Mouse (Mus musculus) urinary bladder, postnatal 25 days (tissue): ENCODE measurements around the gene Gstp3.
"Not testable (repeated sequence)": the region's sequence is repeated elsewhere in the genome, so short reads cannot be mapped to it uniquely, and the experiment has no call there.

Source experiments
- DNase-seq: peaks from one replicate; pipeline ENCODE4 v3.0.0; 2022; ENCODE audit warnings: low spot score

Gstp3 gene

DNA sequence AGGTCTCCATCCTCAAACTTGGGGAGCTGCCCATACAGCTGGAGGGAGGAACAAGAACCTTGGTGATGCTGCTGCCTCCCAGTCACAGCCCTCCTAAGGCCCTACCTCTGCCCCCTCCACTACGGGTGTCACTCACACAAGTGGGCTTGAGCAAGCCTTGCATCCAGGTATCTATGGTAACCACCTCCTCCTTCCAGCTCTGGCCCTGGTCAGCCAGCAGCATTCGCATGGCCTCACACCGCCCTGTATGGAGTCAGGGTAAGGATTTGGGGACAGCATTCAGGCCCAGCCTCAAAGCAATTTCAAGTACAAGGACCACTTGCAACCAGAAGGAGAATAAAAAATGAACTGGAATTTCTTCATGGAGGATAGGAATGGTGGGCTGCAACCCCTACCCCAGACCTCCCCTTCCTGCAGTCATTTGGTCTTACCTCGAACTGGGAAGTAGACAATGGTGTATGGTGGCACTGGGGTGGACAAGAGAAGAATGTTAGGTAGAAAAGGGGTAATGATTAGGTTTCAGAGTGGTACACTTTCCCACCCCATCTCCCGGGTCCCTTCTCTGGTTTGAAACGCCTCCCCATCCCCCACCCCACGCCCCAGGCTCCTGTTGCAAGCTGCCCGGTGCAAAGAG lies 22.1 kb downstream of the Gstp3 start:
- not testable (repeated sequence) for DNase-seq

DNA sequence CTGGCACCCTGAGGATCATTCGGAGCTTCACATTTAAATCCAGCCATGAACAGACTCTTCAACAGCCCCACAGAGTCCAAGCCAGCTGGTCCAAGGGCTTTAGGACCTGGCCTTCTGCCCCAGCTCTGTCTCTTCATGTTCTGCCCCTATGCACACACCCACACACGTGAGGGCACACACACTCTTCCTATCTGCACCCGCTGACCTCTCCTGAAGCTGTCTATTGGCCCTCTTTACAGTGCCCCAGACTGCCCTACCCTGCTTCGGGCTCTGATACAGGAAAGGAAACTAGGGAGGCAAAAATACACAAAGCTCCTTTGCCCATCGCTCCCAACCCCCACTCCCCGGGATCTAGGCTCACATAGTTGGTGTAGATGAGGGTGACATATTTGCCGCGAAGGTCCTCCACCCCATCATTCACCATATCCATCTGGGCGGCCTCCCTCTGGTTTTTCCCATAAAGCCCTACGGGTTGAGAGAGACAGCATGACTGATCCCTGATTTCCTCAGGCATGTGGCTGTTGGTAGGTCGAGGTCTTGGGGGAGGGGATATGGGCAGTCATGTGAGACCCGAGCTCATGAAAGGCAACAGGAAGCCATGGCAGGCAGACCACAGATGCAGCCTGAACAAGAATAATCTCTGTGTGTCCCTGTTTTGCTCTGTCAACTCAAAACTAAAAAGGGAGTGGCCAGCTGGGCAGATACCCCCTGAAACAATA lies 22.9 kb downstream of the Gstp3 start:
- DNase-seq = no peak

DNA sequence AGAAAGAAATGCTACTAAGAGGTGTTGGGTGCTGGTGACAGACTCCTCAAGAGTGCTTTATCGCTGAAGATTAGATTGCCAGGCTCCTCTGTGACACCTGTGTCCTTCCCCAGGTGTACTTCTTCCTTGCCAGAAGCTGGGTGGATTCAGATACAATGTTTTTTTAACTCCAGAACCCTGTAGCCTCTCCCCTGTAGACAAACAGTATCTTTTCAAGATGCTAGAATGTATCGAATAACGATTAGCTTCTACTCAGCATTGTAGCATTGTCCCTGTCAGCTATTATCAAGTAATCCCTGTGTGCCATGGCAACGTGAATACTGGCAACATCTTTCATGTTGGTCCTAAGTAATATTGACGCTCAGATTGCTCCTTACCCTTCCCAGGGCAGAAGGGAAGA lies 25.6 kb downstream of the Gstp3 start:
- DNase-seq = no peak

DNA sequence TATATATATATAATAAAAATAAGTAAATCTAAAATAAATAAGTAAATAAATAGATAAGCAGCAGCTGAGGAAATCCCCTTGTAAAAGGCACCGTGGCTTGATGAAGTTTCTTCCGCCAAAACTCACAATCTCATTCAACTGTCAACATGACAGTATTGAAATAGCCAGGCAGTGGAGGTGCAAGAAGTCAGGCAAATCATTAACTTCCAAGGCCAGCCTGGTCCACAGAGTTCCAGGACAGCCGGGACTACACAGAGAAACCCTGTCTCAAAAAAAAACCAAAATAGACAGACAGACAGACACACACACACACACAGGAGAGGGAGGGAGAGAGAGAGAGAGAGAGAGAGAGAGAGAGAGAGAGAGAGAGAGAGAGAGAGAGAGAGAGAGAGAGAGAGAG lies 26.1 kb downstream of the Gstp3 start:
- DNase-seq = no peak

DNA sequence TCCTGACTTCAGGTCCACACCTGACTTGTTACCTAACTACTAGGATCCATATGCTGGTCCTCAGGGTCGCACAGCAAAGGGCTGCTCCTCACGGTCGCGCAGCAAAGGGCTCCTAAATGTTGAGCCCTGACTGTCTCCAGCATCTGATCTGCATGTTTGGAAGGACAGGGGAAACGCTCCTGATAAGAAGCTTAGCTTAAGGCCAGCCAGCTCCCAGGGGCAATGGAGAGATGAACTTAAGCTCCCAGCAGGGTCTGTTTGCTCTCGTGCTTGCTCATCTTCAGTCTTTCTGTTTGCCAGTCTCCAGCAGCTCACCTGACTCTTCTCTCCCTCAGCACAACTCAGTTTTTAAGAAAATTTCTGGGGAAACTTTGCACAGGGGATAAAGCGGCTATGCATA lies 26.7 kb downstream of the Gstp3 start:
- no peak for DNase-seq

DNA sequence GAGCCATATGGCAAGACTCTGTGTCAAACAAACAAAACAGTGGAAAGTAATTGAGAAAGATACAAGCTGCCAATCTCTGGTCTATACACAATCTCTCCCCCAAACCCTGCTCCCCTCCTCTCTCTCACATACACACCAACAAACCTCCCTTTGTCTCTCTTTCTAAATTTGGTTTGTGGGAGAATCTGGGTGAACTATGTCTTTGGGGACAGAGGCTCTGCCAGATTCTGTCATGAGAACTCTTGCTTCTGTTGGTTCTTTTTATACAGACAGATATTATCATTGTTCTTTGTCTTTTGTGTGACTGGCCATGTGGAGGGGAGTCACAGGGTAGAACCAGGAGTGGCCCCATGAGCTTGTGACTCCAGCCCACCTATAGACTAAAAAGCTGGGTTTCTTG lies 31.8 kb downstream of the Gstp3 start:
- DNase-seq = no peak

DNA sequence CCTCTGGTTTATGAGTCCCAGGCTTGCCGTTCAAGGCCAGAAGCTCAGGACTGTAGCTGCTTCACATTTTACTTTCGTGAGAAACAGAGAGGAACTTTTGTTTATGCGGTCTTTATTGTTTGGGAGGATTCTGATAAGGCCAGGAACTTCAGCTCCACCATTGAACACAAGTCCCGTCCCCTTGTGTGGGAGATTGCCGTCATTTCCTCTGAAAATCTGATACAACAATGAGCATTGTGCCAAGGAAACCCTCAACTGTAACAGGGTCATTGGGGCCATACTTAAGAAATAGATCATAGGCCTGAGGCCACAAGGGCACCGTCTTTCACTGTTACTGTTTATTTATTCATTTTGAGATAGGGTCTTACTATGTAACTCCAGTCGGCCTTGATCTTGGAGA lies 36.2 kb downstream of the Gstp3 start:
- no peak for DNase-seq

DNA sequence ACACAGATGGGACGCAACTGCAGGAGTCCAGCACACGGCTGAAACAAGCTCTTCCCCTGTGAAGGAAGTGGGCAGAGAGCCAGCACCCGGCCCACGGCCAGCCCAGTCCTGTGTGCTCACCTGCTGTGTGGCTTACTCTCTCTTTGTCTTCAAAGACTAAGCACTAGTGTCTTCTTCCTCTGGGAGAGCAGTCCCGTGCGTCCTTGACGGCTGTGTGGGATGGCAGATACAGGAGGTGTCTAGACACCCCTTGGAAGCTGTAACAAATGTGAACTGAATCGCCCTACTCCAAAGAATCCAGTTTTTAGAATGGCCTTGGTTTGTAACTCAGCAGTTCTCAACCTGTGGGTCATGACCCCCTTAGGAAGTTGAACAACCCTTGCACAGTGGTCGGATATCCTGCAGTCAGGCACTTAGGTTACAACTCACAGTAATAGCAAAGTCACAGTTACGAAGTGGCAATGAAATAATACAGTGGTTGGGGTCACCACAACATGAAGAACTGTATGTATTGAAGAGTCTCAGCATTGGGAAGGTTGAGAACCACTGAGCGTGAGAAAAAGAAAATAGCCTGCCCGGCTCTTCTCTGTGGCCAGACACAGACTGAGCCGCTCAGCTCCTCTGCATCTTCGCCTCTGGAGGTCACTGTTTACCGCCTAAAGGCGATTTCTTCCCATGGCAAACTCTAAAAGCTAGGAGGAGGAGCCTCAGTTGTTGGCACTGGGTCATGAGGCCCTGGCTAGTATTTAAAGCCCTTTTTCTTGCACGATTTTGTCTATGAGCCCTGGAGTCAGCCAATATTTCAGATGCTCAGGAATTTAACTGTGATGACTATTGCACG lies 40.4 kb downstream of the Gstp3 start:
- peak; percentile 64 for DNase-seq

DNA sequence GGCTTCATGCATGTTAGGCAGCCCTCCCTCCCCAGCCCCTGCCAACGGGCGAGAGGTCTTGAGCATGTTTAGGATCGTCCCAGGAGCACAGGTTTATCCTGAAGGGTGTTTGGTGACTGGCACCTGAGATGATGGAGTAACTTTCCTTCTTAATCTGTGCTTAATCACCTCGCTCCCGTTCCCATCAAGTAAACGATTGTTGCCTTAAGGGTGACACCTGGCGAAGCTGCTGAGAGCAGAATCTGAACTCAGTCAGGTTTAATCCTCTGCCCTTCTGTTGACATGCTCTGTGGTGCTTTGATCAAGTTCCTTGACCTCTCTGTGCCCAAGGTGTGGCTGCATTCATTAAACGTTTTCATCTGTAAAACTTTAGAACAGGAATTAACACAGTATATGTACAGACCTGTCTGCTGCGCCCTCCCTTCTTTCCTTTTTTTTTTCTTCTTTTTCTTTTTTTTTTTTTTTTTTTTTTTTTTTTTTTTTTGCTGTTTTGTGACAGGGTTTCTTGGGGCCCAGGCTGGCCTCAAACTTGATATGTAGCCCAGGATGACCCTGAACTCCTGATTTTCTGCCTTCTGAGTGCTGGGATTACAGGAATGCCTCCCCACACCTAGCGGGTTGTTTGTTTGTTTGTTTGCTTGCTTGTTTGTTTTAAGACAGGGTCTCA lies 41.3 kb downstream of the Gstp3 start:
- DNase-seq = no peak

DNA sequence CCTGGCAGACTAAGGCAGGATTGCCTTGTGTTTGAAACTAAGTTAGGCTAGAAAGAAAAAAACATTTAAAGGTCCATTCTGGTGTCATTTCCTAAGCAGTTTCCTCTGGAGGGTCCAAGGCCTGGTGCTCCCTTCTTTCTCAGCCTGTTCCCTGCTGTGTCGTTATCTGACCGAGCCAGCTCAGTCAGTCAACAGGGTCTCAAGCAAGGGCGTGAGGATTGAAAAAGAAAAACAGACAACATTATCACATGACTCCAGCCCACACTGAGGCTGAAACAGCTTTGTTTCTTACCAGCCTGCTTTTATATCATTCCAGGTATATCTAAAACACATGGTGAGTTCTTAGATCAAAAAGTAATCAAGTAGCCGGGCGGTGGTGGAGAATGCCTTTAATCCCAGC lies 43.7 kb downstream of the Gstp3 start:
- no peak for DNase-seq

DNA sequence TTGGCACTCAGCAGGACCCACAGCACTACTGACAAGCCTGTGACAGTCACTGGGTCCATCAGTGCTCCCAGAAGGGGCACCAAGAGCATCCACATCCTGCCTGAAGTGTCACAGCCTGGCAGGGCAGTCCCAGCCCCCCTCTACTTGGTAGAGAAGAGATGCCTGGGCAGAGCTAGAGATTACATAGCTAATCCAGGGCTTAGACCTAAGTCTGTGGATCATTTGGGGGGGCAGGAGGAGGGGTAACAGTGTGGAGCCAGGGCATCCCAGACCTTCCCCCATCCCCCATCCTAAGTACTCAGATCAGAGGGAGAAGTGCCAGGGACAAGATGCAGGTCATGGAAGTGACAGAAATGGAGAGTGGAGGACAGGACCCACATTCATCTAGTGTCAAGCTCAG lies 44.6 kb downstream of the Gstp3 start:
- no peak for DNase-seq

DNA sequence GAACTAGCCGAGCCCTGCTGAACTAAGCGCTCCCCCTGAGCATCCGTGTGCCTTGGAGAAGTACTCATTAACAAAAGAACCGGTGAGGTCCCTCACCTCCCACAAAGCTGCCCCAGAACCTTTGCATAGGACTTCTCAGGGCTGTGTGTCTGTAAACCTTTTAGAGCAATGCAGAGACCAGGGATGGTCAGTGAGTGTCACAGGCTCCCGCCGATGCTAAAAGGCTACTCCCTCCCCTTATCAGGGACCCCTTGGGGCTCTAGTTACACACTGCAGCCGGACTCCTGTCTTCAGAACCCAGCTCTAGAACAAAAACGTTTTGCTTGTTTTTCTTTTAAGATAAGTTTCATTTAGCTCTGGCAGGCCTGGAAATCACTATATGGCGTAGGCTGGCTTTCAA lies 46.3 kb downstream of the Gstp3 start:
- no peak for DNase-seq

DNA sequence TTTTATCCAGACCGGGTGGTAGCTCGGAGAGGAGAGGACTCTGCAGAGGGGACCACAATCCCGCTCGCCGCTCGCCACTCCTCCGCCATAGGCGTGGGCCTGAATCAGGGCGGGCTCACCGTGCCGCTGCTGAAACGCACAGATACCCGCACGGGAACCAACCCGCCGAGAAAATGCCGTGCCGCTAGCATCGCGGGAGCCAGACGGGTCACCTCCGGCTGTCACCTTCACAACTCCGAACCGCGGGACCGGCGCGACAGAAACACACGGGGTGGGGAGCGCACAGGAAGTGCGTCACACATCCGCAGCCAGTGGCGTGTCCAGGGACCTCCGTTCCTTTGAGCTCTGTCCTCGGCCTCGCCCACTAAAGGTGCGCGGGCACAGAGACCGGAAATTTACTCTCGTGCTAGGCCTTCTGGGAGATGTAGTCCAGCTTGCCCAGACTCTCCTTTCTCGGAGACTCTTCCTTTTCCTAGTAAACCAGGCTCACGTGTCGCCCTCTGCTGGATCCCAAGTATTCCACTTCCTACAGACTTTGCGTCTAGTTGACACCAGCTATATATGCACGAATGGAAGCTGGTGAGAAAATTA lies 46.8 kb downstream of the Gstp3 start, which contains the start of gene Ndufv1:
Gene Ndufv1, minus strand, starts transcription at position 375 of the 591 bp plus-strand sequence.
- DNase-seq = peak; percentile 89

DNA sequence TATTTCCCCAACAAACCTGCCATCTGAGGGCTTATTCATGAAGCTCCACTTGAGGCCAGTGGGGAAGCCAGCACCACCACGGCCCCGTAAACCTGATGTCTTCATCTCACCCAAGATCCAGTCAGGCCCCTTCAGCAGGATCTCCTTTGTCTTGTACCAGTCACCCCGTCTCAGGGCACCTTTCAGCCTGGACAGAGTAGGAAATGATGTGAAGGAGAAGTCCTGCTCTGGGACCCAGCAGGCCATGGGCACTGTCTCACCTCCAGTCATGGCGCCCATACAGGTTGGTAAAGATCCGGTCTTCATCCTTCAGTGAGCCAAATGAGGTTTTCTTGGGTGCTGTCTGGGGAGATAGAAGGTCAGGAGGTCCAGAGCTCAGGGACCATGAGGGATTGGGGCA lies 48.3 kb downstream of the Gstp3 start:
- no peak for DNase-seq
